Mouse (Mus musculus): ENCODE measurements around the gene Pax5. TPM values are rescaled to one million over a fixed set of nuclear protein-coding genes. Genes with fewer than 3 reads are reported as not detected.
A peak's percentile ranks its signal among the peaks of the same experiment; 100 is the strongest.
"Not testable (repeated sequence)": the region's sequence is repeated elsewhere in the genome, so short reads cannot be mapped to it uniquely, and the experiment has no call there.

Gene Pax5
- 2.1 and 2.2 TPM in 2 replicates for polyA plus RNA-seq (2015; fragmentation: Nextera tagmentation; extraction: Ambion mirVana)

GRCm38 (mm10) chr4:44709740-44710700 lies at the start of gene Pax5:
Pax5 (minus strand) TSS chr4:44710487.
- Histone ChIP-seq H3K4me1 (replicated peaks) (peaks cover 12% of the 10 kb centered on the region; the same call in 1 of the 2 replicates), H3K27ac (replicated peaks) (no peak within 1 kb of the TSS), H3K4me2 (no peak within 1 kb of the TSS)

GRCm38 (mm10) chr4:44757131-44757530 lies 46.8 kb upstream of the Pax5 start:
- not testable (repeated sequence) for H3K27me3 ChIP-seq

More at GRCm38 (mm10) chr4:44709740-44710700, at the start of gene Pax5:
- peaks cover 80% of the 10 kb centered on the region for H3K27me3 ChIP-seq
- H3K36me3 ChIP-seq = no peaks in the 10 kb centered on the region
- no peak within 1 kb of the TSS for H3K9ac ChIP-seq
- 26% methylated on average over 16 of the region's 16 CpGs for WGBS
- no peak for ATAC-seq (ENCODE audit: low FRiP score, low read depth)
- H3K4me3 ChIP-seq = no peak within 1 kb of the TSS
- no peaks in the 10 kb centered on the region for H3K9me3 ChIP-seq

GRCm38 (mm10) chr4:44756134-44756951 lies 46.1 kb upstream of the Pax5 start:
- H3K36me3 ChIP-seq = no peaks in the 10 kb centered on the region
- H3K4me2 ChIP-seq = peak overlapping the region; percentile 83
- under 1% methylated on average over 60 of the region's 60 CpGs for WGBS
- H3K4me1 ChIP-seq (replicated peaks) = peaks cover 20% of the 10 kb centered on the region
- H3K9ac ChIP-seq = peak overlapping the region; percentile 86
- H3K27me3 ChIP-seq = no peaks in the 10 kb centered on the region
- peak; percentile 98 for ATAC-seq (ENCODE audit: low FRiP score, low read depth)
- H3K27ac ChIP-seq (replicated peaks) = peak overlapping the region; percentile 94
- H3K4me3 ChIP-seq = peak overlapping the region; percentile 96
- no peaks in the 10 kb centered on the region for H3K9me3 ChIP-seq

More at GRCm38 (mm10) chr4:44757131-44757530, 46.8 kb upstream of the Pax5 start:
- WGBS = 8% methylated on average over 10 of the region's 10 CpGs
- H3K4me3 ChIP-seq = peak overlapping the region; percentile 96
- not testable (repeated sequence) for H3K36me3 ChIP-seq; ATAC-seq (ENCODE audit: low FRiP score, low read depth); H3K9me3 ChIP-seq
- peak overlapping the region; percentile 86 for H3K9ac ChIP-seq
- peaks cover 20% of the 10 kb centered on the region for H3K4me1 ChIP-seq (replicated peaks)
- peak overlapping the region; percentile 83 for H3K4me2 ChIP-seq
- H3K27ac ChIP-seq (replicated peaks) = peak overlapping the region; percentile 94

GRCm38 (mm10) chr4:44755553-44756133 lies 45.4 kb upstream of the Pax5 start, which contains the start of gene Zcchc7:
Zcchc7 (plus strand) TSS chr4:44755877.
- ATAC-seq (ENCODE audit: low FRiP score, low read depth) = peak; percentile 52
- peak within 1 kb of the TSS; percentile 96 for H3K4me3 ChIP-seq
- no peaks in the 10 kb centered on the region for H3K9me3 ChIP-seq
- peak within 1 kb of the TSS; percentile 86 for H3K9ac ChIP-seq
- peak within 1 kb of the TSS; percentile 94 for H3K27ac ChIP-seq (replicated peaks)
- H3K4me2 ChIP-seq = peak within 1 kb of the TSS; percentile 83
- no peaks in the 10 kb centered on the region for H3K27me3 ChIP-seq
- no peaks in the 10 kb centered on the region for H3K36me3 ChIP-seq
- WGBS = 5% methylated on average over 15 of the region's 15 CpGs
- peaks cover 20% of the 10 kb centered on the region for H3K4me1 ChIP-seq (replicated peaks)

GRCm38 (mm10) chr4:44740471-44740870 lies 30.2 kb upstream of the Pax5 start:
- Histone ChIP-seq H3K4me3 (no peak overlapping the region), H3K27me3 (no peaks in the 10 kb centered on the region), H3K9ac (no peak overlapping the region), H3K9me3 (peaks cover 10% of the 10 kb centered on the region; the same call in 1 of the 2 replicates), H3K36me3 (no peaks in the 10 kb centered on the region), H3K4me2 (no peak overlapping the region), H3K27ac (replicated peaks) (no peak overlapping the region), H3K4me1 (replicated peaks) (no peaks in the 10 kb centered on the region)
- ATAC-seq (ENCODE audit: low FRiP score, low read depth) = no peak
- 74% methylated on average over 1 of the region's 1 CpGs for WGBS

- Histone ChIP-seq H3K4me3 (no peak overlapping the region), H3K9me3 (no peaks in the 10 kb centered on the region), H3K4me2 (no peak overlapping the region), H3K9ac (no peak overlapping the region), H3K27me3 (peaks cover 35% of the 10 kb centered on the region), H3K4me1 (replicated peaks) (no peaks in the 10 kb centered on the region), H3K27ac (replicated peaks) (no peak overlapping the region), H3K36me3 (no peaks in the 10 kb centered on the region)
- 86% methylated on average over 4 of the region's 4 CpGs for WGBS
- ATAC-seq (ENCODE audit: low FRiP score, low read depth) = no peak
Measured at GRCm38 (mm10) chr4:44721237-44721636, 10.9 kb upstream of the Pax5 start.

- H3K27me3 ChIP-seq = peaks cover 41% of the 10 kb centered on the region
- H3K9me3 ChIP-seq = no peaks in the 10 kb centered on the region
- H3K4me2 ChIP-seq = no peak overlapping the region
- no peaks in the 10 kb centered on the region for H3K36me3 ChIP-seq
- no peaks in the 10 kb centered on the region for H3K4me1 ChIP-seq (replicated peaks)
- ATAC-seq (ENCODE audit: low FRiP score, low read depth) = no peak
- H3K9ac ChIP-seq = no peak overlapping the region
- no peak overlapping the region for H3K4me3 ChIP-seq
- WGBS = 91% methylated on average over 8 of the region's 8 CpGs
- H3K27ac ChIP-seq (replicated peaks) = no peak overlapping the region
Measured at GRCm38 (mm10) chr4:44720046-44720445, 9.8 kb upstream of the Pax5 start.

GRCm38 (mm10) chr4:44717676-44718075 lies 7.4 kb upstream of the Pax5 start:
- Histone ChIP-seq H3K9ac (no peak overlapping the region), H3K4me2 (no peak overlapping the region), H3K27ac (replicated peaks) (no peak overlapping the region), H3K4me3 (no peak overlapping the region), H3K4me1 (replicated peaks) (peaks cover 8% of the 10 kb centered on the region; the same call in 1 of the 2 replicates), H3K27me3 (peaks cover 53% of the 10 kb centered on the region), H3K9me3 (no peaks in the 10 kb centered on the region), H3K36me3 (no peaks in the 10 kb centered on the region)
- no peak for ATAC-seq (ENCODE audit: low FRiP score, low read depth)
- WGBS = 88% methylated on average over 3 of the region's 3 CpGs

GRCm38 (mm10) chr4:44716391-44716790 lies 6.1 kb upstream of the Pax5 start:
- Histone ChIP-seq H3K9me3 (no peaks in the 10 kb centered on the region), H3K36me3 (no peaks in the 10 kb centered on the region), H3K4me2 (no peak overlapping the region), H3K4me1 (replicated peaks) (peaks cover 12% of the 10 kb centered on the region; the same call in 1 of the 2 replicates), H3K27me3 (peaks cover 60% of the 10 kb centered on the region), H3K9ac (no peak overlapping the region), H3K27ac (replicated peaks) (no peak overlapping the region), H3K4me3 (no peak overlapping the region)
- no peak for ATAC-seq (ENCODE audit: low FRiP score, low read depth)
- WGBS = 4% methylated on average over 10 of the region's 10 CpGs

GRCm38 (mm10) chr4:44715621-44716160 lies 5.4 kb upstream of the Pax5 start:
- no peak overlapping the region for H3K9ac ChIP-seq
- H3K27me3 ChIP-seq = peaks cover 67% of the 10 kb centered on the region
- H3K4me1 ChIP-seq (replicated peaks) = peaks cover 12% of the 10 kb centered on the region; the same call in 1 of the 2 replicates
- H3K9me3 ChIP-seq = no peaks in the 10 kb centered on the region
- no peak for ATAC-seq (ENCODE audit: low FRiP score, low read depth)
- H3K27ac ChIP-seq (replicated peaks) = no peak overlapping the region
- 22% methylated on average over 3 of the region's 3 CpGs for WGBS
- H3K4me2 ChIP-seq = no peak overlapping the region
- no peak overlapping the region for H3K4me3 ChIP-seq
- H3K36me3 ChIP-seq = no peaks in the 10 kb centered on the region

- no peak overlapping the region for H3K4me3 ChIP-seq
- no peaks in the 10 kb centered on the region for H3K9me3 ChIP-seq
- ATAC-seq (ENCODE audit: low FRiP score, low read depth) = no peak
- no peak overlapping the region for H3K9ac ChIP-seq
- no peak overlapping the region for H3K4me2 ChIP-seq
- H3K36me3 ChIP-seq = no peaks in the 10 kb centered on the region
- no peak overlapping the region for H3K27ac ChIP-seq (replicated peaks)
- H3K27me3 ChIP-seq = peaks cover 70% of the 10 kb centered on the region
- H3K4me1 ChIP-seq (replicated peaks) = peaks cover 12% of the 10 kb centered on the region; the same call in 1 of the 2 replicates
- under 1% methylated on average over 27 of the region's 27 CpGs for WGBS
Measured at GRCm38 (mm10) chr4:44714111-44714621, 3.9 kb upstream of the Pax5 start.
